Mouse (Mus musculus) kidney, adult 9 months (tissue): ENCODE data around the gene 2900092C05Rik.

Experiments used
- DNase-seq: peaks from one replicate; pipeline ENCODE4 v3.0.0; 2022

Gene 2900092C05Rik

GRCm38 (mm10) chr7:12512217-12512616, at the start of gene 2900092C05Rik:
Gene 2900092C05Rik (plus strand): TSS chr7:12512517.
- DNase-seq, result no peak

GRCm38 (mm10) chr7:12478158-12479008, 33.9 kb upstream of the 2900092C05Rik start, which contains the start of gene Zfp606:
Gene Zfp606 (plus strand): TSS chr7:12478293.
- DNase-seq, result peak; percentile 94

GRCm38 (mm10) chr7:12479009-12479346, 33.3 kb upstream of the 2900092C05Rik start:
- DNase-seq, result no peak

GRCm38 (mm10) chr7:12479525-12479924, 32.8 kb upstream of the 2900092C05Rik start:
- DNase-seq, result no peak

GRCm38 (mm10) chr7:12483771-12484170, 28.5 kb upstream of the 2900092C05Rik start:
- DNase-seq, result peak; percentile 21

GRCm38 (mm10) chr7:12485956-12486355, 26.4 kb upstream of the 2900092C05Rik start:
- no peak for DNase-seq

GRCm38 (mm10) chr7:12486691-12487090, 25.6 kb upstream of the 2900092C05Rik start:
- no peak for DNase-seq

- DNase-seq, result no peak
Measured at GRCm38 (mm10) chr7:12510913-12511312, 1.4 kb upstream of the 2900092C05Rik start.
